Mouse (Mus musculus): ENCODE data around the gene Ipo11. TPM values are rescaled to one million over a fixed set of nuclear protein-coding genes. Genes with fewer than 3 reads are reported as not detected.

Ipo11 gene
- polyA plus RNA-seq, 1 experiment from 2014 or later, result 51.4 TPM

GRCm38 (mm10) chr13:106887364-106887763 is 49.4 kb downstream of the Ipo11 start:
- no peak overlapping the region for H3K4me3 ChIP-seq (ENCODE audit: low read depth, low read length)
- no peak for DNase-seq (ENCODE audit: low spot score)
- H3K9ac ChIP-seq (ENCODE audit: low read depth, low read length), result no peak overlapping the region
- no peak overlapping the region for H3K4me2 ChIP-seq (ENCODE audit: low read depth, low read length)
- 95% methylated on average over 2 of the region's 2 CpGs for WGBS
- no peaks in the 10 kb centered on the region for H3K4me1 ChIP-seq (ENCODE audit: control insufficient read depth, insufficient read depth, low read length)
- peaks cover 19% of the 10 kb centered on the region for H3K36me3 ChIP-seq (ENCODE audit: control insufficient read depth, insufficient read depth, low read length)
- H3K9me3 ChIP-seq (ENCODE audit: control insufficient read depth, low read length), result no peaks in the 10 kb centered on the region
- ATAC-seq (ENCODE audit: low read depth), result no peak
- H3K27me3 ChIP-seq (replicated peaks; ENCODE audit: control insufficient read depth, insufficient read depth, low read length), result no peaks in the 10 kb centered on the region
- no peak overlapping the region for H3K27ac ChIP-seq (replicated peaks; ENCODE audit: low read depth, low read length)

- no peak overlapping the region for H3K9ac ChIP-seq (ENCODE audit: low read depth, low read length)
- H3K27me3 ChIP-seq (replicated peaks; ENCODE audit: control insufficient read depth, insufficient read depth, low read length), result no peaks in the 10 kb centered on the region
- H3K27ac ChIP-seq (replicated peaks; ENCODE audit: low read depth, low read length), result no peak overlapping the region
- peaks cover 25% of the 10 kb centered on the region for H3K36me3 ChIP-seq (ENCODE audit: control insufficient read depth, insufficient read depth, low read length)
- ATAC-seq (ENCODE audit: low read depth) (no peak), DNase-seq (ENCODE audit: low spot score) (no peak)
- H3K4me2 ChIP-seq (ENCODE audit: low read depth, low read length), result no peak overlapping the region
- WGBS, result 90% methylated on average over 4 of the region's 4 CpGs
- no peaks in the 10 kb centered on the region for H3K4me1 ChIP-seq (ENCODE audit: control insufficient read depth, insufficient read depth, low read length)
- no peaks in the 10 kb centered on the region for H3K9me3 ChIP-seq (ENCODE audit: control insufficient read depth, low read length)
- H3K4me3 ChIP-seq (ENCODE audit: low read depth, low read length), result no peak overlapping the region
Observed at GRCm38 (mm10) chr13:106884249-106884648, 52.5 kb downstream of the Ipo11 start.

- Histone ChIP-seq H3K36me3 (ENCODE audit: control insufficient read depth, insufficient read depth, low read length) (peaks cover 35% of the 10 kb centered on the region), H3K27me3 (replicated peaks; ENCODE audit: control insufficient read depth, insufficient read depth, low read length) (no peaks in the 10 kb centered on the region), H3K4me2 (ENCODE audit: low read depth, low read length) (no peak overlapping the region), H3K4me1 (ENCODE audit: control insufficient read depth, insufficient read depth, low read length) (no peaks in the 10 kb centered on the region), H3K9ac (ENCODE audit: low read depth, low read length) (no peak overlapping the region), H3K27ac (replicated peaks; ENCODE audit: low read depth, low read length) (no peak overlapping the region), H3K4me3 (ENCODE audit: low read depth, low read length) (no peak overlapping the region), H3K9me3 (ENCODE audit: control insufficient read depth, low read length) (no peaks in the 10 kb centered on the region)
- no peak for ATAC-seq (ENCODE audit: low read depth)
- 81% methylated on average over 1 of the region's 1 CpGs for WGBS
- no peak for DNase-seq (ENCODE audit: low spot score)
Observed at GRCm38 (mm10) chr13:106876278-106876677, 60.5 kb downstream of the Ipo11 start.

- Histone ChIP-seq H3K4me1 (ENCODE audit: control insufficient read depth, insufficient read depth, low read length) (no peaks in the 10 kb centered on the region), H3K4me3 (ENCODE audit: low read depth, low read length) (no peak overlapping the region), H3K4me2 (ENCODE audit: low read depth, low read length) (no peak overlapping the region), H3K9me3 (ENCODE audit: control insufficient read depth, low read length) (no peaks in the 10 kb centered on the region), H3K27ac (replicated peaks; ENCODE audit: low read depth, low read length) (no peak overlapping the region), H3K27me3 (replicated peaks; ENCODE audit: control insufficient read depth, insufficient read depth, low read length) (no peaks in the 10 kb centered on the region), H3K36me3 (ENCODE audit: control insufficient read depth, insufficient read depth, low read length) (peaks cover 43% of the 10 kb centered on the region), H3K9ac (ENCODE audit: low read depth, low read length) (no peak overlapping the region)
- DNase-seq (ENCODE audit: low spot score), result no peak
- 79% methylated on average over 2 of the region's 2 CpGs for WGBS
- ATAC-seq (ENCODE audit: low read depth), result no peak
Observed at GRCm38 (mm10) chr13:106865547-106865946, 71.2 kb downstream of the Ipo11 start.

- Histone ChIP-seq H3K36me3 (ENCODE audit: control insufficient read depth, insufficient read depth, low read length) (peaks cover 30% of the 10 kb centered on the region; the same call in 1 of the 2 replicates), H3K4me2 (ENCODE audit: low read depth, low read length) (no peak overlapping the region), H3K4me1 (ENCODE audit: control insufficient read depth, insufficient read depth, low read length) (no peaks in the 10 kb centered on the region), H3K27ac (replicated peaks; ENCODE audit: low read depth, low read length) (no peak overlapping the region), H3K9me3 (ENCODE audit: control insufficient read depth, low read length) (no peaks in the 10 kb centered on the region), H3K4me3 (ENCODE audit: low read depth, low read length) (no peak overlapping the region), H3K27me3 (replicated peaks; ENCODE audit: control insufficient read depth, insufficient read depth, low read length) (no peaks in the 10 kb centered on the region), H3K9ac (ENCODE audit: low read depth, low read length) (no peak overlapping the region)
- WGBS, result 91% methylated on average over 5 of the region's 5 CpGs
- DNase-seq (ENCODE audit: low spot score) (no peak), ATAC-seq (ENCODE audit: low read depth) (no peak)
Observed at GRCm38 (mm10) chr13:106858779-106859178, 78.0 kb downstream of the Ipo11 start.

GRCm38 (mm10) chr13:106856556-106856955 is 80.2 kb downstream of the Ipo11 start:
- no peak for DNase-seq (ENCODE audit: low spot score)
- ATAC-seq (ENCODE audit: low read depth), result no peak
- WGBS, result 94% methylated on average over 3 of the region's 3 CpGs
- H3K4me3 ChIP-seq (ENCODE audit: low read depth, low read length), result no peak overlapping the region
- no peak overlapping the region for H3K27ac ChIP-seq (replicated peaks; ENCODE audit: low read depth, low read length)
- H3K36me3 ChIP-seq (ENCODE audit: control insufficient read depth, insufficient read depth, low read length), result peaks cover 30% of the 10 kb centered on the region; the same call in 1 of the 2 replicates
- no peaks in the 10 kb centered on the region for H3K27me3 ChIP-seq (replicated peaks; ENCODE audit: control insufficient read depth, insufficient read depth, low read length)
- H3K4me2 ChIP-seq (ENCODE audit: low read depth, low read length), result no peak overlapping the region
- H3K9me3 ChIP-seq (ENCODE audit: control insufficient read depth, low read length), result no peaks in the 10 kb centered on the region
- H3K9ac ChIP-seq (ENCODE audit: low read depth, low read length), result no peak overlapping the region
- H3K4me1 ChIP-seq (ENCODE audit: control insufficient read depth, insufficient read depth, low read length), result no peaks in the 10 kb centered on the region

GRCm38 (mm10) chr13:106847534-106847933 is 89.2 kb downstream of the Ipo11 start:
- DNase-seq (ENCODE audit: low spot score) (no peak), ATAC-seq (ENCODE audit: low read depth) (no peak)
- Histone ChIP-seq H3K4me2 (ENCODE audit: low read depth, low read length) (no peak overlapping the region), H3K4me1 (ENCODE audit: control insufficient read depth, insufficient read depth, low read length) (no peaks in the 10 kb centered on the region), H3K9ac (ENCODE audit: low read depth, low read length) (no peak overlapping the region), H3K4me3 (ENCODE audit: low read depth, low read length) (no peak overlapping the region), H3K27ac (replicated peaks; ENCODE audit: low read depth, low read length) (no peak overlapping the region), H3K27me3 (replicated peaks; ENCODE audit: control insufficient read depth, insufficient read depth, low read length) (no peaks in the 10 kb centered on the region), H3K36me3 (ENCODE audit: control insufficient read depth, insufficient read depth, low read length) (peaks cover 10% of the 10 kb centered on the region), H3K9me3 (ENCODE audit: control insufficient read depth, low read length) (no peaks in the 10 kb centered on the region)

- DNase-seq (ENCODE audit: low spot score) (no peak), ATAC-seq (ENCODE audit: low read depth) (no peak)
- Histone ChIP-seq H3K4me2 (ENCODE audit: low read depth, low read length) (no peak overlapping the region), H3K27me3 (replicated peaks; ENCODE audit: control insufficient read depth, insufficient read depth, low read length) (no peaks in the 10 kb centered on the region), H3K27ac (replicated peaks; ENCODE audit: low read depth, low read length) (no peak overlapping the region), H3K9ac (ENCODE audit: low read depth, low read length) (no peak overlapping the region), H3K9me3 (ENCODE audit: control insufficient read depth, low read length) (no peaks in the 10 kb centered on the region), H3K36me3 (ENCODE audit: control insufficient read depth, insufficient read depth, low read length) (peaks cover 15% of the 10 kb centered on the region), H3K4me3 (ENCODE audit: low read depth, low read length) (no peak overlapping the region), H3K4me1 (ENCODE audit: control insufficient read depth, insufficient read depth, low read length) (no peaks in the 10 kb centered on the region)
- WGBS, result 80% methylated on average over 3 of the region's 3 CpGs
Observed at GRCm38 (mm10) chr13:106844928-106845327, 91.8 kb downstream of the Ipo11 start.

GRCm38 (mm10) chr13:106842542-106842941 is 94.2 kb downstream of the Ipo11 start:
- Histone ChIP-seq H3K9ac (ENCODE audit: low read depth, low read length) (no peak overlapping the region), H3K4me2 (ENCODE audit: low read depth, low read length) (no peak overlapping the region), H3K4me3 (ENCODE audit: low read depth, low read length) (no peak overlapping the region), H3K27ac (replicated peaks; ENCODE audit: low read depth, low read length) (no peak overlapping the region), H3K36me3 (ENCODE audit: control insufficient read depth, insufficient read depth, low read length) (peaks cover 20% of the 10 kb centered on the region), H3K27me3 (replicated peaks; ENCODE audit: control insufficient read depth, insufficient read depth, low read length) (no peaks in the 10 kb centered on the region), H3K9me3 (ENCODE audit: control insufficient read depth, low read length) (no peaks in the 10 kb centered on the region), H3K4me1 (ENCODE audit: control insufficient read depth, insufficient read depth, low read length) (no peaks in the 10 kb centered on the region)
- no peak for ATAC-seq (ENCODE audit: low read depth)
- DNase-seq (ENCODE audit: low spot score), result no peak
- whole genome bisulfite sequencing, result 77% methylated on average over 4 of the region's 4 CpGs

Measured in embryonic facial prominence, embryonic 14.5 days (tissue).